Mouse (Mus musculus): ENCODE measurements at regions not wholly inside any gene's neighbourhood (a gene's known extent, or its start where the extent isn't known, plus 50 kb on each side); places are given as distances from the start of the nearest gene placed in this dataset.

- Histone ChIP-seq H3K9me3 (ENCODE audit: control insufficient read depth, low read length) (no peaks in the 10 kb centered on the region), H3K4me3 (ENCODE audit: low read length) (no peak overlapping the region), H3K9ac (ENCODE audit: low read depth, low read length) (no peak overlapping the region), H3K4me2 (replicated peaks; ENCODE audit: low read depth, low read length) (no peak overlapping the region), H3K27me3 (ENCODE audit: control insufficient read depth, insufficient read depth, low read length) (no peaks in the 10 kb centered on the region), H3K4me1 (ENCODE audit: control insufficient read depth, insufficient read depth, low read length) (peaks cover 3% of the 10 kb centered on the region; the same call in 1 of the 2 replicates), H3K36me3 (ENCODE audit: control insufficient read depth, insufficient read depth, low read length) (no peaks in the 10 kb centered on the region), H3K27ac (ENCODE audit: low read depth, low read length) (no peak overlapping the region)
- WGBS, result 65% methylated on average over 4 of the region's 4 CpGs
- no peak for ATAC-seq (ENCODE audit: low FRiP score, low TSS enrichment)
Measured at GRCm38 (mm10) chr13:47868656-47869055, 392.4 kb upstream of the Id4 start.

GRCm38 (mm10) chr13:47869670-47870532 lies 391.1 kb upstream of the Id4 start:
- 60% methylated on average over 10 of the region's 10 CpGs for WGBS
- no peak overlapping the region for H3K4me2 ChIP-seq (replicated peaks; ENCODE audit: low read depth, low read length)

GRCm38 (mm10) chr13:47872645-47873044 lies 388.4 kb upstream of the Id4 start:
- Histone ChIP-seq H3K9me3 (ENCODE audit: control insufficient read depth, low read length) (no peaks in the 10 kb centered on the region), H3K4me2 (replicated peaks; ENCODE audit: low read depth, low read length) (no peak overlapping the region), H3K27ac (ENCODE audit: low read depth, low read length) (no peak overlapping the region), H3K4me1 (ENCODE audit: control insufficient read depth, insufficient read depth, low read length) (peaks cover 3% of the 10 kb centered on the region; the same call in 1 of the 2 replicates), H3K27me3 (ENCODE audit: control insufficient read depth, insufficient read depth, low read length) (no peaks in the 10 kb centered on the region), H3K36me3 (ENCODE audit: control insufficient read depth, insufficient read depth, low read length) (no peaks in the 10 kb centered on the region), H3K9ac (ENCODE audit: low read depth, low read length) (no peak overlapping the region), H3K4me3 (ENCODE audit: low read length) (no peak overlapping the region)
- no peak for ATAC-seq (ENCODE audit: low FRiP score, low TSS enrichment)
- WGBS, result 41% methylated on average over 11 of the region's 11 CpGs

More at GRCm38 (mm10) chr13:47869670-47870532, 391.1 kb upstream of the Id4 start:
- Histone ChIP-seq H3K36me3 (ENCODE audit: control insufficient read depth, insufficient read depth, low read length) (no peaks in the 10 kb centered on the region), H3K9me3 (ENCODE audit: control insufficient read depth, low read length) (no peaks in the 10 kb centered on the region), H3K4me3 (ENCODE audit: low read length) (no peak overlapping the region), H3K27ac (ENCODE audit: low read depth, low read length) (no peak overlapping the region), H3K27me3 (ENCODE audit: control insufficient read depth, insufficient read depth, low read length) (no peaks in the 10 kb centered on the region), H3K4me1 (ENCODE audit: control insufficient read depth, insufficient read depth, low read length) (peaks cover 3% of the 10 kb centered on the region; the same call in 1 of the 2 replicates), H3K9ac (ENCODE audit: low read depth, low read length) (no peak overlapping the region)
- ATAC-seq (ENCODE audit: low FRiP score, low TSS enrichment), result no peak

DNA sequence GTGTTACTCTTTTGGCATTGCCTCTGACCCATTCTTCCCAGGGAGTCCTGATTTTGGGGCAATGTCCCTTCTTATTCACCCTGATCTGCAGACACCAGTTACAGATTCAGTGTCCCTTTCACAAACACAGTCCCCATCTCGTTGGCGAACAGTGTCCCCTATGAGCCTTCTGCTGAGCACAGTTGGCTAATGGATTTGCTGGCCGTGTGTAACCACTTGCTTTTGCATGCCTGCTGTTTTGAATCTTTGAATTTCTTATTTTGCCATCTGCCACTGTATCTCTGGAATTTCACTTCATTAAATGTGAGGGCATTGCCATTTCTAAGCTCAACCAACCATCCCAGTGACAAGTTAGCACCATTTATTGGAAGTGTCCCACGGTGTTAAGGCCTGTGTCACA lies 368.5 kb upstream of the Id4 start:
- H3K27me3 ChIP-seq (ENCODE audit: control insufficient read depth, insufficient read depth, low read length), result no peaks in the 10 kb centered on the region
- WGBS, result 93% methylated on average over 4 of the region's 4 CpGs

DNA sequence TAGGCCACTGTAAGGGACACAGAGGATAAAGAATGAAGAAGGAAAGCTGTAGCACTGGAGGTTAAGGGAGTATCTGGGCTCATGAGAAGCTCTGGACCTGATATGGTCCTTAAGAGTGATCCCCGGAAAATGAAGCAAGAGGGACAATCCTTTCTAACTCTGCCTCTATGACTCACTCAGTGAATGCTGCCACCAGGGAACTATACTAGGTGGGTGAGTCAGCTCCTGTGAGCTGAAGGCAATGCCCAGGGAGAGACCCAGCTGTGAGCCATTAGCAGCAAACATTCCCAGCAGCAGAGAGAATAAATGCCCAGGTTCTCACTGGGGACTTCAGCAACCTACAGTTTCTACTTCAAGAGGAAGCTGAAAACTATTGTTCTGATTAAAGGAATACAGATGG lies 366.7 kb upstream of the Id4 start:
- H3K27ac ChIP-seq (ENCODE audit: low read depth, low read length), result no peak overlapping the region
- H3K9me3 ChIP-seq (ENCODE audit: control insufficient read depth, low read length), result peaks cover 4% of the 10 kb centered on the region; the same call in 1 of the 2 replicates
- no peak overlapping the region for H3K9ac ChIP-seq (ENCODE audit: low read depth, low read length)
- no peak for ATAC-seq (ENCODE audit: low FRiP score, low TSS enrichment)
- no peaks in the 10 kb centered on the region for H3K27me3 ChIP-seq (ENCODE audit: control insufficient read depth, insufficient read depth, low read length)
- no peak overlapping the region for H3K4me3 ChIP-seq (ENCODE audit: low read length)
- H3K4me2 ChIP-seq (replicated peaks; ENCODE audit: low read depth, low read length), result no peak overlapping the region
- 91% methylated on average over 1 of the region's 1 CpGs for WGBS
- no peaks in the 10 kb centered on the region for H3K4me1 ChIP-seq (ENCODE audit: control insufficient read depth, insufficient read depth, low read length)
- no peaks in the 10 kb centered on the region for H3K36me3 ChIP-seq (ENCODE audit: control insufficient read depth, insufficient read depth, low read length)

More for the DNA sequence above, 368.5 kb upstream of the Id4 start:
- H3K4me2 ChIP-seq (replicated peaks; ENCODE audit: low read depth, low read length), result no peak overlapping the region
- H3K4me3 ChIP-seq (ENCODE audit: low read length), result no peak overlapping the region
- H3K36me3 ChIP-seq (ENCODE audit: control insufficient read depth, insufficient read depth, low read length), result no peaks in the 10 kb centered on the region
- no peaks in the 10 kb centered on the region for H3K9me3 ChIP-seq (ENCODE audit: control insufficient read depth, low read length)
- no peak for ATAC-seq (ENCODE audit: low FRiP score, low TSS enrichment)
- H3K27ac ChIP-seq (ENCODE audit: low read depth, low read length), result no peak overlapping the region
- no peak overlapping the region for H3K9ac ChIP-seq (ENCODE audit: low read depth, low read length)
- H3K4me1 ChIP-seq (ENCODE audit: control insufficient read depth, insufficient read depth, low read length), result no peaks in the 10 kb centered on the region

GRCm38 (mm10) chr13:47895256-47895655 lies 365.8 kb upstream of the Id4 start:
- Histone ChIP-seq H3K36me3 (ENCODE audit: control insufficient read depth, insufficient read depth, low read length) (no peaks in the 10 kb centered on the region), H3K27me3 (ENCODE audit: control insufficient read depth, insufficient read depth, low read length) (no peaks in the 10 kb centered on the region), H3K4me2 (replicated peaks; ENCODE audit: low read depth, low read length) (no peak overlapping the region), H3K27ac (ENCODE audit: low read depth, low read length) (no peak overlapping the region), H3K9me3 (ENCODE audit: control insufficient read depth, low read length) (peaks cover 4% of the 10 kb centered on the region; the same call in 1 of the 2 replicates), H3K9ac (ENCODE audit: low read depth, low read length) (no peak overlapping the region), H3K4me3 (ENCODE audit: low read length) (no peak overlapping the region), H3K4me1 (ENCODE audit: control insufficient read depth, insufficient read depth, low read length) (no peaks in the 10 kb centered on the region)
- 80% methylated on average over 6 of the region's 6 CpGs for WGBS
- no peak for ATAC-seq (ENCODE audit: low FRiP score, low TSS enrichment)

DNA sequence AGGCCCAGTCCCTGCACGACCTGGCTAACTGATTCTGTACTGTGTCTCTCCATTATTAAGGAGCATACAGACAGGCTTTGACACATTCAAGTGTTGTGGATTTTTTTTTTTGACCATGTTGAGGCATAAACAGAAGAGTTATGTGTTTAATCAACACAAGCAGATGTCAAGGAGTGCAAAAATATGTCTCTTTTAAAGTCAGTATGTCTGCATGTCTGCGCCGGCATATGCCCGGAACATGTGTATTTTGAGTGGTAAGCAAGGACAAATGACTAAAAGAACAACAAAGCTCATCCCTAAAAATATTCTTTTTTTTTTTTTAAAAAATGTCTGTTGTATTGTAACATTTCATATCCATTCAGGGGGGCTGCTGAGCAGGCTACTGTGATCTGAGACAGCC lies 364.4 kb upstream of the Id4 start:
- Histone ChIP-seq H3K9me3 (ENCODE audit: control insufficient read depth, low read length) (peaks cover 4% of the 10 kb centered on the region; the same call in 1 of the 2 replicates), H3K4me3 (ENCODE audit: low read length) (no peak overlapping the region), H3K36me3 (ENCODE audit: control insufficient read depth, insufficient read depth, low read length) (no peaks in the 10 kb centered on the region), H3K27me3 (ENCODE audit: control insufficient read depth, insufficient read depth, low read length) (no peaks in the 10 kb centered on the region), H3K4me2 (replicated peaks; ENCODE audit: low read depth, low read length) (no peak overlapping the region), H3K27ac (ENCODE audit: low read depth, low read length) (no peak overlapping the region), H3K9ac (ENCODE audit: low read depth, low read length) (no peak overlapping the region), H3K4me1 (ENCODE audit: control insufficient read depth, insufficient read depth, low read length) (no peaks in the 10 kb centered on the region)
- no peak for ATAC-seq (ENCODE audit: low FRiP score, low TSS enrichment)
- WGBS, result 83% methylated on average over 4 of the region's 4 CpGs

GRCm38 (mm10) chr13:47909851-47910530 lies 351.0 kb upstream of the Id4 start:
- Histone ChIP-seq H3K4me2 (replicated peaks; ENCODE audit: low read depth, low read length) (no peak overlapping the region), H3K4me1 (ENCODE audit: control insufficient read depth, insufficient read depth, low read length) (0 out of 2 replicates have a peak, but pooled peaks cover 2% of the 10 kb centered on the region), H3K27ac (ENCODE audit: low read depth, low read length) (no peak overlapping the region), H3K9ac (ENCODE audit: low read depth, low read length) (no peak overlapping the region), H3K9me3 (ENCODE audit: control insufficient read depth, low read length) (no peaks in the 10 kb centered on the region), H3K36me3 (ENCODE audit: control insufficient read depth, insufficient read depth, low read length) (no peaks in the 10 kb centered on the region), H3K27me3 (ENCODE audit: control insufficient read depth, insufficient read depth, low read length) (no peaks in the 10 kb centered on the region), H3K4me3 (ENCODE audit: low read length) (no peak overlapping the region)
- ATAC-seq (ENCODE audit: low FRiP score, low TSS enrichment), result no peak
- 53% methylated on average over 9 of the region's 9 CpGs for WGBS

DNA sequence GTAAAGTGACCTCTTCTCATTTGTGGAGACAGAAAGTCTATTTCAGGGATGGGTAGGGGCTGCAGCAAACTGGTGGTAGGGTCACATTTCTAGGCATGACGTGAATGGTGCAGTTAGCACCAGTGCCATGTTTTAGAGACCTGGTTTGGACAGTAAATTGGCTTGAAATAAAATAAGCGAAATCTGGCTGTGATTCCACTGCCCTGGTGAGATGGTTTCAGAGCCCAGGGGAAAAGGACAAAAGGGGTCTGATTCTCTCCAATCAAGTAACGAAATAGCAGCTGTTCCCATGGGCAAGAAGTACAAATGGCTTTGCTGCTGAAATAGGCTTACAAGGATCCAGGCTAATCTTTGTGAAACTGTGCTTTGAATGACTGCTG lies 350.5 kb upstream of the Id4 start:
- Histone ChIP-seq H3K9me3 (ENCODE audit: control insufficient read depth, low read length) (no peaks in the 10 kb centered on the region), H3K27ac (ENCODE audit: low read depth, low read length) (no peak overlapping the region), H3K4me2 (replicated peaks; ENCODE audit: low read depth, low read length) (no peak overlapping the region), H3K27me3 (ENCODE audit: control insufficient read depth, insufficient read depth, low read length) (no peaks in the 10 kb centered on the region), H3K36me3 (ENCODE audit: control insufficient read depth, insufficient read depth, low read length) (no peaks in the 10 kb centered on the region), H3K9ac (ENCODE audit: low read depth, low read length) (no peak overlapping the region), H3K4me1 (ENCODE audit: control insufficient read depth, insufficient read depth, low read length) (0 out of 2 replicates have a peak, but pooled peaks cover 2% of the 10 kb centered on the region), H3K4me3 (ENCODE audit: low read length) (no peak overlapping the region)
- WGBS, result 67% methylated on average over 3 of the region's 3 CpGs
- ATAC-seq (ENCODE audit: low FRiP score, low TSS enrichment), result no peak

All from kidney, embryonic 14.5 days (tissue).